Mouse (Mus musculus): ENCODE results near the gene Gapdhs. TPM values are rescaled to one million over a fixed set of nuclear protein-coding genes. Genes with fewer than 3 reads are reported as not detected.

Gapdhs gene
- polyA plus RNA-seq (2012; rRNA removed), result not detected in 2 replicates

GRCm38 (mm10) chr7:30743617-30744016 lies at the start of gene Gapdhs:
Gene Gapdhs (minus strand): TSS chr7:30743681.

GRCm38 (mm10) chr7:30787377-30788022 lies 44.0 kb upstream of the Gapdhs start, which contains the start of gene Krtdap:
Gene Krtdap (plus strand): TSS chr7:30787896.

GRCm38 (mm10) chr7:30763456-30763855 lies 20.0 kb upstream of the Gapdhs start, which contains the start of gene Dmkn:
Gene Dmkn (plus strand): TSS chr7:30763756.

GRCm38 (mm10) chr7:30751086-30751669 lies 7.7 kb upstream of the Gapdhs start, which contains the start of gene Sbsn:
Gene Sbsn (plus strand): TSS chr7:30751471.

GRCm38 (mm10) chr7:30729396-30730063 lies 14.0 kb downstream of the Gapdhs start, which contains the start of gene Tmem147:
Gene Tmem147 (minus strand): TSS chr7:30729540.

GRCm38 (mm10) chr7:30711942-30712341 lies 31.5 kb downstream of the Gapdhs start, which contains the start of gene Atp4a:
Gene Atp4a (plus strand): TSS chr7:30712209.

GRCm38 (mm10) chr7:30698589-30698988 lies 44.9 kb downstream of the Gapdhs start, which contains the start of gene 2200002J24Rik:
Gene 2200002J24Rik (plus strand): TSS chr7:30698926.

Other genes starting within 250 kb of the Gapdhs start
- gene Arhgap33, start 208.6 kb downstream of the Gapdhs start, polyA plus RNA-seq (2012; rRNA removed), result 4.7 and 6.1 TPM in 2 replicates
- gene Hspb6, start 191.5 kb downstream of the Gapdhs start, polyA plus RNA-seq (2012; rRNA removed), result 129 and 132 TPM in 2 replicates
- gene Proser3, start 191.4 kb downstream of the Gapdhs start, polyA plus RNA-seq (2012; rRNA removed), result 3.4 and 3.9 TPM in 2 replicates
- gene Lin37, start 183.8 kb downstream of the Gapdhs start, polyA plus RNA-seq (2012; rRNA removed), result 14.3 and 19.7 TPM in 2 replicates
- gene U2af1l4, start 180.4 kb downstream of the Gapdhs start, polyA plus RNA-seq (2012; rRNA removed), result 32.7 and 35.6 TPM in 2 replicates
- 0.66 and 0.85 TPM in 2 replicates for gene Gm49396, start 180.3 kb downstream of the Gapdhs start, polyA plus RNA-seq (2012; rRNA removed)
- gene Psenen, start 180.1 kb downstream of the Gapdhs start, polyA plus RNA-seq (2012; rRNA removed), result 70.1 and 76.5 TPM in 2 replicates
- 4.5 and 5.3 TPM in 2 replicates for gene Igflr1, start 178.3 kb downstream of the Gapdhs start, polyA plus RNA-seq (2012; rRNA removed)
- gene Kmt2b, start 155.0 kb downstream of the Gapdhs start, polyA plus RNA-seq (2012; rRNA removed), result 17.8 and 24.6 TPM in 2 replicates
- 3.6 and 4.9 TPM in 2 replicates for gene Zbtb32, start 144.8 kb downstream of the Gapdhs start, polyA plus RNA-seq (2012; rRNA removed)
- gene Upk1a, start 130.8 kb downstream of the Gapdhs start, polyA plus RNA-seq (2012; rRNA removed), result 4.0 TPM in 2 replicates
- gene Cox6b1, start 117.5 kb downstream of the Gapdhs start, polyA plus RNA-seq (2012; rRNA removed), result 263 and 306 TPM in 2 replicates
- gene Etv2, start 107.8 kb downstream of the Gapdhs start, polyA plus RNA-seq (2012; rRNA removed), result not detected in 2 replicates
- 42.7 and 58.2 TPM in 2 replicates for gene Rbm42, start 93.4 kb downstream of the Gapdhs start, polyA plus RNA-seq (2012; rRNA removed)
- 2.2 and 4.0 TPM in 2 replicates for gene Haus5, start 78.7 kb downstream of the Gapdhs start, polyA plus RNA-seq (2012; rRNA removed)
- gene Pmis2, start 72.1 kb downstream of the Gapdhs start, polyA plus RNA-seq (2012; rRNA removed), result not detected in 2 replicates
- 18.8 and 40.8 TPM in 2 replicates for gene 2200002J24Rik, start 44.8 kb downstream of the Gapdhs start, polyA plus RNA-seq (2012; rRNA removed)
- 1,538 and 2,919 TPM in 2 replicates for gene Atp4a, start 31.5 kb downstream of the Gapdhs start, polyA plus RNA-seq (2012; rRNA removed)
- gene Tmem147, start 14.1 kb downstream of the Gapdhs start, polyA plus RNA-seq (2012; rRNA removed), result 111 and 145 TPM in 2 replicates
- gene Sbsn, start 7.8 kb upstream of the Gapdhs start, polyA plus RNA-seq (2012; rRNA removed), result 94.0 and 112 TPM in 2 replicates
- 1,147 and 1,166 TPM in 2 replicates for gene Dmkn, start 20.1 kb upstream of the Gapdhs start, polyA plus RNA-seq (2012; rRNA removed)
- 362 and 714 TPM in 2 replicates for gene Krtdap, start 44.2 kb upstream of the Gapdhs start, polyA plus RNA-seq (2012; rRNA removed)
- gene Ffar2, start 80.1 kb upstream of the Gapdhs start, polyA plus RNA-seq (2012; rRNA removed), result 4.2 and 4.8 TPM in 2 replicates
- 0.10 TPM in 1 of 2 replicates, not detected in the other for gene Ffar3, start 112.5 kb upstream of the Gapdhs start, polyA plus RNA-seq (2012; rRNA removed)
- gene Ffar1, start 117.9 kb upstream of the Gapdhs start, polyA plus RNA-seq (2012; rRNA removed), result 0.03 and 0.06 TPM in 2 replicates
- gene Cd22, start 136.7 kb upstream of the Gapdhs start, polyA plus RNA-seq (2012; rRNA removed), result 0.25 and 0.26 TPM in 2 replicates
- 0.23 and 0.74 TPM in 2 replicates for gene Mag, start 171.2 kb upstream of the Gapdhs start, polyA plus RNA-seq (2012; rRNA removed)
- 198 and 246 TPM in 2 replicates for gene Hamp2, start 181.0 kb upstream of the Gapdhs start, polyA plus RNA-seq (2012; rRNA removed)
- gene Hamp, start 200.4 kb upstream of the Gapdhs start, polyA plus RNA-seq (2012; rRNA removed), result 3.0 and 4.3 TPM in 2 replicates
- 75.4 and 124 TPM in 2 replicates for gene Usf2, start 213.1 kb upstream of the Gapdhs start, polyA plus RNA-seq (2012; rRNA removed)
- gene Lsr, start 229.8 kb upstream of the Gapdhs start, polyA plus RNA-seq (2012; rRNA removed), result 247 and 370 TPM in 2 replicates
- 3.3 and 3.5 TPM in 2 replicates for gene Fam187b, start 230.1 kb upstream of the Gapdhs start, polyA plus RNA-seq (2012; rRNA removed)

Data from stomach, adult 2 months (tissue).